Mouse (Mus musculus): ENCODE results near the gene Disc1.

DNA sequence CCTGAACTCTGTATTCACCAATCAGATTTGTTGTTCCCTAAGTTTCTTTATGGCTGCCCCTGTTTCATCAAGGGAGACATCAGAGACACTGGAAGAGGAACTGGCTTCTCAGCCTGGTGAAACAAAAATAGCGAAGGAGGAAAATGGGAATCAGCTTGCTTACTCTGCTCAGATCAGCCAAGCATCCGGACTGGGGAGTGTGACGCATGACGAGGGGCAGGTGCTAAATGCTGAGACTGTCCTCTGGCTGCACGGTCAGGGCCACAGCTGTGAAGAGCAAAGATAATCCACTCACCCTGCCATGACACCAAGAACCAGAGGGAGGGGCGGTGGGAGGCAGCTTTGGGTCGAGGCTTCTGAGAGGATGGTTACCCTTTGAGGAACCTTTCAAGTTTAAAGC lies 228.5 kb downstream of the Disc1 start:
- TF ChIP-seq CTCF (IDR thresholded peaks at IDR 0.05; ENCODE audit: insufficient read depth, low read length) = no peak
- TF ChIP-seq POLR2A (IDR thresholded peaks at IDR 0.05; ENCODE audit: borderline replicate concordance, extremely low read depth, low read depth, low read length) = no peak

Data from lung, adult 2 months (tissue).